In the genomic region with DNA sequence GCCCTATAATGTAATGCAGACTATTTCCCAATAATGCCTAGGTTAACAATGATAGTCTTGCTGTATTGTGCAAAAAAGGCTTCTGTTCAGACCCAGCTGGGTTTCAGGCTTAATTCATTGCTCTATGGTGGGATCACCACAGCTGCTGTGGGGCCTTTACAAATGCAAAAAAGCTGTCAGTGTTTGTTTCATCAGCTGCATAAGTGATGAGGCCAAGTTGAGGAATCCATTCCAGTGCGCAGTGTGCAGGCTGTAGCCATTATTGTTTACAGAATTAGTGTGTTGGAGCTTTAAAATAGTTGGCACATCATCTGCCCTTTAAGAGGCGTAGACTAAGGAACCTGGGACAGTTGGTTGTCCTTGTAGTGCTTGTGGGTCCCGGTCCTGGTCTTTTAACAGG, we compare ENCODE assay signal across 9 mouse cellular contexts. TPM values are rescaled to one million over a fixed set of nuclear protein-coding genes. Genes with fewer than 3 reads are reported as not detected.
DNase-seq lines count a peak whose midpoint lies in the region; ATAC-seq and TF ChIP-seq lines count a peak whose summit lies in the region.
"Had no signal": no experiment of that assay in that cellular context is flagged by ENCODE, and none has a peak within 500 bp of the region (broad histone marks: within the 10 kb centered on the region; RNA-seq: fewer than 3 reads in every experiment).

No protein-coding gene starts in this region.

- H3K27me3 ChIP-seq in embryonic facial prominence, embryonic 14.5 days (replicated peaks; ENCODE audit: control insufficient read depth, insufficient read depth, low read length): no peaks in the 10 kb centered on the region
- no peaks in the 10 kb centered on the region for H3K27me3 ChIP-seq in hindbrain, embryonic 15.5 days
- no peaks in the 10 kb centered on the region for H3K27me3 ChIP-seq in midbrain, postnatal 0 days (ENCODE audit: insufficient read depth, low read length)
- H3K27me3 ChIP-seq: embryonic facial prominence, embryonic 12.5 days; Patski had no signal

- no peak overlapping the region for H3K9ac ChIP-seq in embryonic facial prominence, embryonic 14.5 days (ENCODE audit: low read depth, low read length)
- H3K9ac ChIP-seq in hindbrain, embryonic 15.5 days: no peak overlapping the region
- no peak overlapping the region for H3K9ac ChIP-seq in midbrain, postnatal 0 days (replicated peaks; ENCODE audit: low read length, poor library complexity, severe bottlenecking)
- H3K9ac ChIP-seq: embryonic facial prominence, embryonic 12.5 days had no signal

- no peak overlapping the region for H3K4me3 ChIP-seq in embryonic facial prominence, embryonic 14.5 days (ENCODE audit: low read depth, low read length)
- no peak overlapping the region for H3K4me3 ChIP-seq in hindbrain, embryonic 15.5 days
- H3K4me3 ChIP-seq in midbrain, postnatal 0 days (ENCODE audit: low read depth, low read length): no peak overlapping the region
- H3K4me3 ChIP-seq: embryonic facial prominence, embryonic 12.5 days had no signal

- 36% methylated on average over 3 of the region's 3 CpGs for WGBS in embryonic facial prominence, embryonic 14.5 days
- WGBS in hindbrain, embryonic 15.5 days: 14% methylated on average over 3 of the region's 3 CpGs
- 30% methylated on average over 3 of the region's 3 CpGs for WGBS in midbrain, postnatal 0 days

- peak; percentile 94 for DNase-seq in R1 (ENCODE audit: low read depth, low spot score)
- peak; percentile 83 for DNase-seq in embryonic facial prominence, embryonic 14.5 days (ENCODE audit: low spot score)
- peak; percentile 76 for DNase-seq in midbrain, postnatal 0 days (ENCODE audit: low spot score)
- DNase-seq in kidney, postnatal 25 days: no peak
- no peak for DNase-seq in kidney, postnatal 14 days
- DNase-seq in cerebellum, postnatal 36 days: no peak

- peaks cover 22% of the 10 kb centered on the region for H3K4me1 ChIP-seq in embryonic facial prominence, embryonic 14.5 days (ENCODE audit: control insufficient read depth, insufficient read depth, low read length)
- H3K4me1 ChIP-seq in hindbrain, embryonic 15.5 days (replicated peaks): peaks cover 67% of the 10 kb centered on the region
- H3K4me1 ChIP-seq in midbrain, postnatal 0 days (ENCODE audit: insufficient read depth, low read length): 0 out of 2 replicates have a peak, but pooled peaks cover 3% of the 10 kb centered on the region

- TF ChIP-seq CTCF in midbrain, postnatal 0 days (IDR thresholded peaks at IDR 0.05): no peak

- no peaks in the 10 kb centered on the region for H3K9me3 ChIP-seq in embryonic facial prominence, embryonic 14.5 days (ENCODE audit: control insufficient read depth, low read length)
- H3K9me3 ChIP-seq in hindbrain, embryonic 15.5 days: no peaks in the 10 kb centered on the region
- no peaks in the 10 kb centered on the region for H3K9me3 ChIP-seq in midbrain, postnatal 0 days (ENCODE audit: low read length)
- H3K9me3 ChIP-seq: embryonic facial prominence, embryonic 12.5 days had no signal

- H3K4me2 ChIP-seq in embryonic facial prominence, embryonic 14.5 days (ENCODE audit: low read depth, low read length): no peak overlapping the region
- no peak overlapping the region for H3K4me2 ChIP-seq in hindbrain, embryonic 15.5 days
- H3K4me2 ChIP-seq in midbrain, postnatal 0 days (ENCODE audit: low read depth, low read length, poor library complexity, severe bottlenecking): no peak overlapping the region
- H3K4me2 ChIP-seq: embryonic facial prominence, embryonic 12.5 days had no signal

- no peak overlapping the region for H3K27ac ChIP-seq in embryonic facial prominence, embryonic 14.5 days (replicated peaks; ENCODE audit: low read depth, low read length)
- peak overlapping the region; percentile 28; the same call in 1 of the 2 replicates for H3K27ac ChIP-seq in hindbrain, embryonic 15.5 days (replicated peaks)
- H3K27ac ChIP-seq in midbrain, postnatal 0 days (ENCODE audit: low read depth, low read length): no peak overlapping the region
- H3K27ac ChIP-seq: embryonic facial prominence, embryonic 12.5 days had no signal

- ATAC-seq in embryonic facial prominence, embryonic 14.5 days (ENCODE audit: low read depth): peak; percentile 37; the same call in 1 of the 2 replicates
- ATAC-seq in hindbrain, embryonic 15.5 days (ENCODE audit: low FRiP score, low read depth): peak; percentile 86
- ATAC-seq in midbrain, postnatal 0 days (ENCODE audit: low FRiP score): no peak
- ATAC-seq: Patski had no signal

- no peaks in the 10 kb centered on the region for H3K36me3 ChIP-seq in embryonic facial prominence, embryonic 14.5 days (ENCODE audit: control insufficient read depth, insufficient read depth, low read length)
- no peaks in the 10 kb centered on the region for H3K36me3 ChIP-seq in hindbrain, embryonic 15.5 days
- H3K36me3 ChIP-seq in midbrain, postnatal 0 days (ENCODE audit: insufficient read depth, low read length): no peaks in the 10 kb centered on the region
- H3K36me3 ChIP-seq: embryonic facial prominence, embryonic 12.5 days had no signal

RNA-seq across cellular contexts. Expression of a gene that starts 22.5 kb away (rescaled TPM):
- polyA plus RNA-seq in embryonic facial prominence, embryonic 14.5 days (2014; fragmentation: Nextera tagmentation; extraction: Ambion mirVana): 16.1 and 17.6 TPM in 2 replicates
- 34.7 and 38.3 TPM in 2 replicates for polyA plus RNA-seq in hindbrain, embryonic 15.5 days (2015; fragmentation: Nextera tagmentation; extraction: Ambion mirVana)
- 18.0 and 27.6 TPM in 2 replicates for total RNA-seq in midbrain, postnatal 0 days (2014; rRNA removed)
- 16.4 and 19.3 TPM in 2 replicates for polyA plus RNA-seq in midbrain, postnatal 0 days (2015; fragmentation: Nextera tagmentation; extraction: Ambion mirVana)

Comparison
In these comparisons a context has a peak if more than half of its experiments do, and no peak if none do; other contexts are left out.
1. DNase-seq: peak in R1 (single experiment), embryonic facial prominence, embryonic 14.5 days (single experiment) and midbrain, postnatal 0 days (single experiment); none in kidney, postnatal 25 days (0 of 2), kidney, postnatal 14 days (single experiment) and cerebellum, postnatal 36 days (0 of 2).